Mouse (Mus musculus): ENCODE data around the gene Tns2. TPM values are rescaled to one million over a fixed set of nuclear protein-coding genes. Genes with fewer than 3 reads are reported as not detected.

The Tns2 gene
- 8.7 and 14.9 TPM in 2 replicates for polyA plus RNA-seq (2015; fragmentation: Nextera tagmentation; extraction: Ambion mirVana)

DNA sequence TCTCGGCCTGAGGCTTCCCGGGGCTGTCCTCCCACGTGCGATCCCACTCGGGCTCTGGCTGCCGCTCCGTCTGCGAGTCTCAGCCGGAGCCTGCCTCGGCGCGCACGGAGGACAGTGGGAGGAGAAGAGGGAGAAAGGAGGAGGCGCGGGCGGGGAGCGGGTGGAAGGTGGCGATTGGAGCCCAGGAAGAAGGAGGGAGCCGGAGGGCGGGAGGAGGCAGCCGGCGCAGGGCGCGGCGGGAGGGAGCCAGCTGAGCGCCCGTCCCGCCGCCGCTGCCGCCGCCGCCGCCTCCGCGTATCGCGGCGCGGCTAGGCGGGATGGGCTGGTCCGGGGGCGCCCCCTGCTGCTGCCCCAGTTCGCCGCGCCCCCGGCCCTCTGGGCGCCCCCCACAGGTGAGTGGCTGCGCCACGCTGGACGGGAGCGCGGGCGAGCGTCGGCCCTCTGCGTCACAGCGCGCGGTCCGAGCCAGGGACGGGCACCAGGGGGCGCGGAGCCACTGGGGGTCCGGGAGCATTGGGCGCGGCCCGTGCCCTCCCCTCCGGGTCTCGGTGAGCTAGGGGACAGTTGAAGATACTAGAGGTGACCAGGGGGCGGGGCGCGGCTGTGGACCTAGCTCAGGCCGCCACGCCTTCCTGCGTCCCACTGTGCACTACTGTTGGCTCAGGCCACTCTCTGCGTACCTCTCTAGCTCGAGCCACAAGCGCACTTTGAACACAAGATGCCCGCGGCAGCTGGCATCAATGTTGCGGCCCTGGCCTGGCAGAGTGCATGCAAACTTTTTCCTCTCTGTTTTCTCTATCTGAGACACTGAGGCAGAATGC lies at the start of gene Tns2:
Tns2 (plus strand) TSS at position 253 of the 821 bp plus-strand sequence.
- H3K4me1 ChIP-seq (ENCODE audit: control insufficient read depth, insufficient read depth, low read depth, low read length), result peaks cover 50% of the 10 kb centered on the region
- peaks cover 3% of the 10 kb centered on the region for H3K27me3 ChIP-seq (replicated peaks; ENCODE audit: control insufficient read depth, insufficient read depth, low read length)
- ATAC-seq, result peak; percentile 46
- peaks cover 17% of the 10 kb centered on the region for H3K36me3 ChIP-seq (ENCODE audit: control insufficient read depth, insufficient read depth, low read length)
- H3K4me3 ChIP-seq (ENCODE audit: low read length), result peak within 1 kb of the TSS; percentile 49
- H3K27ac ChIP-seq (ENCODE audit: low read depth, low read length), result peak within 1 kb of the TSS; percentile 55
- H3K9ac ChIP-seq (ENCODE audit: low read depth, low read length), result peak within 1 kb of the TSS; percentile 64
- peak within 1 kb of the TSS; percentile 77 for H3K4me2 ChIP-seq (ENCODE audit: low read length)
- no peaks in the 10 kb centered on the region for H3K9me3 ChIP-seq (ENCODE audit: control insufficient read depth, low read length)
- WGBS, result under 1% methylated on average over 36 of the region's 82 CpGs

DNA sequence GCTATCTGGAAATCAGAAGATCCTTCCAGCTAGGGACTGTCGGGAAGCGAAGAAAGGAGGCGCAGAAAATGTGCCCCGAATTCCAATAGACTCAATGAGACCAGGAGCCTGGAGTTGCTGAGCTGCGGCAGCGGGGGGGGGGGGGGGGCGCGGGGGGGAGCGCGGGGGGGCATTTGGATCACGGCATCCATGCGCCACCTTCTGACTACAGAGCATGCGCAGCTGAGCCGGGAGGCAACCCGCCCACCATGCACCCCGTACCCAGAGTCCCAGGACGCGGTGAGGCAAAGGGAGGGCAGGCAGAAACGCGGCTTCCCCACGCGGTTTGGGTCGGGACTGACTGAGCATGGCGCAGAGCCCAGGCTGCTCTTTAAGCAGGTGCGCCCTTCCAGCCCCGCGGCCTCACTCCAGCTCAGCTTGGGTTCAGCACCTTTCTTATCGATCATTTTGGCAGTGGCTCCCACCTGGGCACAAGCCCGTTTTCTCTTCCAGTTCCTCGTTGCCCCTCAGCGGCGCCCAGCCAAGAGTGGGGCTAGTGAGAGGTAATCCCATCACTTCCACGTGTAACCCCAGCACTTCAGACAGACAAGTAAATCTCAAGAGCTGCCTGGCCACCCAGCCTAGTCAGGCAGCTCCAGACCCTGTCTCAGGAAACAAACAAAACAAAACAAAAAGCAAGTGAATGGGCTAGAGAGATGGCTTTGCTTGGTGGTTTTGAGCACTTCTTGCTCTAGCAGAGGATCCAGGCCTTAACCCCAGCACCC lies 48.1 kb upstream of the Tns2 start:
- H3K4me3 ChIP-seq (ENCODE audit: low read length), result peak overlapping the region; percentile 50
- H3K36me3 ChIP-seq (ENCODE audit: control insufficient read depth, insufficient read depth, low read length), result no peaks in the 10 kb centered on the region
- H3K27ac ChIP-seq (ENCODE audit: low read depth, low read length), result peak overlapping the region; percentile 75
- WGBS, result 0% methylated on average over 27 of the region's 33 CpGs
- peak overlapping the region; percentile 72 for H3K9ac ChIP-seq (ENCODE audit: low read depth, low read length)
- peak overlapping the region; percentile 75 for H3K4me2 ChIP-seq (ENCODE audit: low read length)
- peak; percentile 93 for ATAC-seq
- H3K4me1 ChIP-seq (ENCODE audit: control insufficient read depth, insufficient read depth, low read depth, low read length), result peaks cover 2% of the 10 kb centered on the region; the same call in 1 of the 2 replicates
- no peaks in the 10 kb centered on the region for H3K9me3 ChIP-seq (ENCODE audit: control insufficient read depth, low read length)
- no peaks in the 10 kb centered on the region for H3K27me3 ChIP-seq (replicated peaks; ENCODE audit: control insufficient read depth, insufficient read depth, low read length)

DNA sequence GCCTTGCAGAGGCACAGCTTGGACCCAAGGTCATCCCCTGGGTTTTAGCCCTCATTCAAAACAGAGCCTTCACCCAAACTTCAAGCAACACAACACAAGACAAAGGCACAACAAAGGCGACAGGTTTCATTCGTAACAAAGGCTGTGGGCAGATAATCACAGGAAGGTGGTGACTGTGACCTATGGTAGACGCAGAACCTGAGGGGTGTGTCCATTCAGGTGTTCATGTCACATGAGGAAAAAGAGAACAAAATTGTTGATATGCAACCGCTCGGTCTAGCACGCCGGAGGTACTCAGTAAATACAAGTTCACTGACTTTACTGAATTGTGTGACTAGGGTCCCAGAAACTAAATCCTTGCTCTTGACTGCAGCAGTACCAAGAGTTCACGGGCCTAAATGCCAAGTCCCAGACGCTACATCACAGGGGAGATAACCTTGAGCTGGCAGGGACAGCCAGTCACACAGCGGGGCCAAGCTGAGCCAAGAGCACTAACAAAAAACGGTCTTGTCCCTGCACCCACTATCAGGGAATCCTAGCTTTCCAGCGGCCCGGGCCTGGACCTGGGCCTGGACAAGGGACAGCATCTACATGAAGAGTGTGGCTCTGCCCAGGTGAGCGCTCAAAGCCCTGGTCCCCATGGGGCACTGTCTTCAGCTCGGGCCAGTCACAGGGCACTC lies 43.6 kb upstream of the Tns2 start:
- Histone ChIP-seq H3K9ac (ENCODE audit: low read depth, low read length) (no peak overlapping the region), H3K4me3 (ENCODE audit: low read length) (no peak overlapping the region), H3K27ac (ENCODE audit: low read depth, low read length) (no peak overlapping the region), H3K4me1 (ENCODE audit: control insufficient read depth, insufficient read depth, low read depth, low read length) (no peaks in the 10 kb centered on the region), H3K36me3 (ENCODE audit: control insufficient read depth, insufficient read depth, low read length) (no peaks in the 10 kb centered on the region), H3K4me2 (ENCODE audit: low read length) (no peak overlapping the region), H3K27me3 (replicated peaks; ENCODE audit: control insufficient read depth, insufficient read depth, low read length) (no peaks in the 10 kb centered on the region), H3K9me3 (ENCODE audit: control insufficient read depth, low read length) (no peaks in the 10 kb centered on the region)
- ATAC-seq, result no peak
- WGBS, result 92% methylated on average over 15 of the region's 15 CpGs

DNA sequence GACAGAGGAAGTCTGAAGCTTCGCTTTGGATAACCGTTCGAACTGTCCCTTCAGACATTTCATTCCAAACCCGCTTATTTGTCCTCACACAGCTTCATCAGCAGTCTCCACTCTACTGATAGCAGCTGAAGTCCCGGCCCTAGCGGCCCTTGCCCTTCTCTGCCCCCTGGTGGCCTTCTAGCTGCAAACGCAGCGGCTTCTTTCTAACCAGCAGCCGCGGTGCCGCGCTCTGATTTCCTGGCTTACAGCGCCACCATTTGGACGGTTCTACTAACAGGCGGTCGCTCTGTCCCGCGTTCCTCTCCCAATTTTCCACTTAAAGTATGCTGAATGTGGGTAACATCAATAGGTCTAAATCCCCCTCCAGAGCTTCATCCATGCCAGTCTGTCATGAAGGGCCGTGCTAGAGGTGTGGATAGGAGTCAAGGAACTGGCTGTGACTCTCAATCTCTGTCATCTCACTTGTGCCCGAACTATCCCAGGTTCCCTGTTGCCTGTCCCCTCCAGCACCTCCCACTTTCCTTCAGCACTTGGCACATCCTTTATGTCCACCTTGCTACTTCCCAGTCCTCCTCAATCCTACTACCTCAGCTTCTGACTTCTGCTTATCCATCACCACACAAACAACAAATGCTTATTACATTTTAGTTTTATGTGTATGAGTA lies 34.4 kb upstream of the Tns2 start:
- Histone ChIP-seq H3K9me3 (ENCODE audit: control insufficient read depth, low read length) (no peaks in the 10 kb centered on the region), H3K4me1 (ENCODE audit: control insufficient read depth, insufficient read depth, low read depth, low read length) (no peaks in the 10 kb centered on the region), H3K4me3 (ENCODE audit: low read length) (no peak overlapping the region), H3K4me2 (ENCODE audit: low read length) (no peak overlapping the region), H3K9ac (ENCODE audit: low read depth, low read length) (0 out of 2 replicates have a peak overlapping the region, but pooled peaks have one; percentile 28), H3K27me3 (replicated peaks; ENCODE audit: control insufficient read depth, insufficient read depth, low read length) (peaks cover 3% of the 10 kb centered on the region), H3K27ac (ENCODE audit: low read depth, low read length) (no peak overlapping the region), H3K36me3 (ENCODE audit: control insufficient read depth, insufficient read depth, low read length) (no peaks in the 10 kb centered on the region)
- WGBS, result 4% methylated on average over 20 of the region's 20 CpGs
- ATAC-seq, result peak; percentile 91

DNA sequence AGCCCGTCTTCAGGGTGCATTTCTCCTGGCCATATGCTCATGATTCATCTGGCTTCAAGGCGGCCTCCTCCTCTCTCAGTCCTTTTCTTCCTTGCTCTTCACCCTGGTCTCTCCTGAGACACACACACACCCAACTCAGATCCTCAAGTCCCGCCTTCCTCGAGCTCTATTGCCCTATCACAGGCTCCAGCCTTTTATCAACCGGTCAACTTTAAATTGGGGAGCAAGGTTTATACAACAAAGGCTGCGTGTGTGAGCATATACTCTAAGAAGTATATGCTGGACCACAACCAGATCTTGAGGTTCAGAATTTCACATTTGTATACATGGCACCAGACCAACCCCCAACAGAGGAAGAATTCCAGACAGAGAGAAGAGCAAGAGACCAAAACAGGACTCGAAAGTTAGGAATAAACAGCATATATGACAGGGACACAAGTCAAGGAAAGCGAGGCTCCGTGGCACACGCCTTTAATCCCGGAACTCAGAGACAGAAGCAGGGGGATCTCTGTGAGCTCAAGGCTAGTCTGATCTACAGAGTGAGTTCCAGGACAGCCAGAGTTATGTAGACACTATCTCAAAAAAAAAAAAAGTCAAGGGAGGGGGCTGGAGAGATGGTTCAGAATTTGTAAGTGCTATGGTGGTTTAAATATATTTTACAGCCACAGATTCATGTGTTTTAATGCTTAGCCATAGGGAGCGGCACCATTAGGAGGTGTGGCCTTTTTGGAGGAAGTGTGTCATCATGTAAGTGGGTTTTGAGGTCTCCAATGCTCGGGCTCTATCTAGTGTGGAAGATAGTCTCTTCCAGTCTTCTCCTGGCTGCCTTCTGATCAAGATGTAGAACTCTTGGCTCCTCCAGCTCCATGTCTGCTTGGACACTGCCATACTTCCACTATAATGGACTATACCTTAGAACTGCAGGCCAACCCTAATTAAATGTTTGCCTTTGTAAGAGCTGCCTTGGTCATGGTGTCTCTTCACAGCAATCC lies 29.4 kb upstream of the Tns2 start:
- no peak for ATAC-seq
- Histone ChIP-seq H3K27me3 (replicated peaks; ENCODE audit: control insufficient read depth, insufficient read depth, low read length) (peaks cover 3% of the 10 kb centered on the region), H3K4me2 (ENCODE audit: low read length) (no peak overlapping the region), H3K36me3 (ENCODE audit: control insufficient read depth, insufficient read depth, low read length) (no peaks in the 10 kb centered on the region), H3K4me3 (ENCODE audit: low read length) (no peak overlapping the region), H3K27ac (ENCODE audit: low read depth, low read length) (no peak overlapping the region), H3K9ac (ENCODE audit: low read depth, low read length) (no peak overlapping the region), H3K4me1 (ENCODE audit: control insufficient read depth, insufficient read depth, low read depth, low read length) (peaks cover 14% of the 10 kb centered on the region), H3K9me3 (ENCODE audit: control insufficient read depth, low read length) (no peaks in the 10 kb centered on the region)
- WGBS, result 75% methylated on average over 13 of the region's 13 CpGs

DNA sequence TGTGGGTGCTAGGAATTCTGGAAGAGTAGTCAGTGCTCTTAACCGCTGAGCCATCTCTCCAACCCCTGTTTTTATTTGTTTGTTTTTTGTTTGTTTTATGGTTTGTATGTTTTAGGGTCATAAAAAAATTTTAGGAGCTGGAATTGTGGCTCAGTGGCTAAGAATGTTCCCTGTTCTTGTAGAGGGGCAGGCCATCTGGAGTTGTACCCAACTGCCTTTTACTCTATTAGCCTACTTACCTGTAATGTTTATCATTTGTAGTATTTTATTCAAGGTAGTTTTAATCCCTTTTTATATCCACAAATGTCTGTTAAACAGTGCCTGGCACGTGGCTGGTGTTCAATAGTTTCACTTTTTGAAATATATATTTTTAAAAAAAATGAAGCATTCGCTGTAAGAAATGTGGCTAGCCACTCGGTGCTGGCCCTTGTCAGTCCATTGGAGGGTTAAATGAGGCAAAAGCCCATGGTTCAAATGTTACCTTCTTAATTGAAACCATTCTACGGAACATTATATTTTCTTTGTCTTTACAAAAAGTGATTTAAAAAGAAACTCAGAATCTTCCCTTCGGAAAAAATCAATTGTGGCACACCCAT lies 27.2 kb upstream of the Tns2 start:
- WGBS, result 16% methylated on average over 6 of the region's 6 CpGs
- Histone ChIP-seq H3K27me3 (replicated peaks; ENCODE audit: control insufficient read depth, insufficient read depth, low read length) (no peaks in the 10 kb centered on the region), H3K4me3 (ENCODE audit: low read length) (peak overlapping the region; percentile 82), H3K4me2 (ENCODE audit: low read length) (peak overlapping the region; percentile 58), H3K4me1 (ENCODE audit: control insufficient read depth, insufficient read depth, low read depth, low read length) (peaks cover 20% of the 10 kb centered on the region), H3K9me3 (ENCODE audit: control insufficient read depth, low read length) (no peaks in the 10 kb centered on the region), H3K9ac (ENCODE audit: low read depth, low read length) (peak overlapping the region; percentile 39), H3K36me3 (ENCODE audit: control insufficient read depth, insufficient read depth, low read length) (no peaks in the 10 kb centered on the region), H3K27ac (ENCODE audit: low read depth, low read length) (peak overlapping the region; percentile 97; the same call in 1 of the 2 replicates)
- peak; percentile 41 for ATAC-seq

DNA sequence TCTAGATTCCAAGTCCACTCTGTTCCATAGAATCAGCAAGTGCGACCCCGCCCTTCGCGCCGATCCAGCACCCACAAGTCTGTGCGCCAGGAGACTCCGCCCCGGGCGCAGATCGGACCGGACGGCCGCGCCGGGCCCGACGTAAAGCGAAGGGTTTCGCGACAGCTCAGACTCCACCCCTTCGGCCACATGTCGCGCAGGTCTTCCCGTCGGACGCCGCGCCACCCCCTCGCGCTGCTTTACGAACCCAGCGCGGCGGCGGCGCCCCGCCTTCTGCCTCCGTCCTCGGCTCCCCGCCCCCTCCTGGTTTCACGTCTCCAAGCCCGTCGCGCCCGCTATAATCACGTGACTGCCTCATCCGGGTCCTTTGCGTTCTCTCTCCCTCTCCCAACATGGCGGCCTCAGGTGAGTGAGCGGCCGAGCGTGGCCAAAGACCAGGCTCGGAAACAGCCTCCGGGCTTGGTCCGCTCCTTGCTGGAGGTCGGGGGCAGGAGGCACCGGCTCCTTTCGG lies 26.6 kb upstream of the Tns2 start, which contains the start of gene Eif4b:
Eif4b (plus strand) TSS at position 215 of the 511 bp plus-strand sequence.
- Histone ChIP-seq H3K9ac (ENCODE audit: low read depth, low read length) (peak within 1 kb of the TSS; percentile 96), H3K36me3 (ENCODE audit: control insufficient read depth, insufficient read depth, low read length) (no peaks in the 10 kb centered on the region), H3K27ac (ENCODE audit: low read depth, low read length) (peak within 1 kb of the TSS; percentile 97), H3K4me2 (ENCODE audit: low read length) (peak within 1 kb of the TSS; percentile 72), H3K4me1 (ENCODE audit: control insufficient read depth, insufficient read depth, low read depth, low read length) (peaks cover 20% of the 10 kb centered on the region), H3K4me3 (ENCODE audit: low read length) (peak within 1 kb of the TSS; percentile 82), H3K27me3 (replicated peaks; ENCODE audit: control insufficient read depth, insufficient read depth, low read length) (no peaks in the 10 kb centered on the region), H3K9me3 (ENCODE audit: control insufficient read depth, low read length) (no peaks in the 10 kb centered on the region)
- ATAC-seq, result peak; percentile 94
- 0% methylated on average over 52 of the region's 58 CpGs for WGBS

Data from hindbrain, embryonic 16.5 days (tissue).